ENCODE assay signal across 11 mouse cellular contexts in genomic region chr13:111235719-111236166, GRCm38 (mm10). TPM values are rescaled to one million over a fixed set of nuclear protein-coding genes. Genes with fewer than 3 reads are reported as not detected.
DNase-seq lines count a peak whose midpoint lies in the region; ATAC-seq and TF ChIP-seq lines count a peak whose summit lies in the region.
"Had no signal": no experiment of that assay in that cellular context is flagged by ENCODE, and none has a peak within 500 bp of the region (broad histone marks: within the 10 kb centered on the region; RNA-seq: fewer than 3 reads in every experiment).

No protein-coding gene starts in this region.

- H3K36me3 ChIP-seq in intestine, embryonic 14.5 days (ENCODE audit: control insufficient read depth, insufficient read depth, low read length) = no peaks in the 10 kb centered on the region
- no peaks in the 10 kb centered on the region for H3K36me3 ChIP-seq in intestine, postnatal 0 days (ENCODE audit: control insufficient read depth, insufficient read depth)
- H3K36me3 ChIP-seq in forebrain, embryonic 16.5 days (ENCODE audit: control insufficient read depth, insufficient read depth) = no peaks in the 10 kb centered on the region
- H3K36me3 ChIP-seq: liver, embryonic 15.5 days had no signal

- peak; percentile 51 for DNase-seq in intestine, embryonic 14.5 days (ENCODE audit: low spot score)
- DNase-seq in cerebellum, adult 18-20 months = peak; percentile 22 to 28
- peak; percentile 54 to 86 for DNase-seq in layer of hippocampus, postnatal 14 days (ENCODE audit: low spot score in 2 of 2)
- peak; percentile 17 for DNase-seq in testis, postnatal 14 days (ENCODE audit: low spot score)
- DNase-seq in spleen, adult 18-20 months = no peak
- no peak for DNase-seq in frontal cortex, postnatal 14 days (ENCODE audit: low spot score in 2 of 2)

- 65% methylated on average over 6 of the region's 6 CpGs for WGBS in intestine, embryonic 14.5 days
- WGBS in intestine, postnatal 0 days = 66% methylated on average over 6 of the region's 6 CpGs
- WGBS in forebrain, embryonic 16.5 days = 30% methylated on average over 6 of the region's 6 CpGs

- H3K9me3 ChIP-seq in intestine, embryonic 14.5 days (ENCODE audit: control insufficient read depth, low read length) = no peaks in the 10 kb centered on the region
- no peaks in the 10 kb centered on the region for H3K9me3 ChIP-seq in intestine, postnatal 0 days (ENCODE audit: control insufficient read depth)
- H3K9me3 ChIP-seq in forebrain, embryonic 16.5 days (ENCODE audit: control insufficient read depth, low read length) = peaks cover 2% of the 10 kb centered on the region; the same call in 1 of the 2 replicates
- H3K9me3 ChIP-seq: liver, embryonic 15.5 days had no signal

- no peak for TF ChIP-seq CTCF in intestine, postnatal 0 days (IDR thresholded peaks at IDR 0.05; ENCODE audit: low read depth)

- 0 out of 2 replicates have a peak, but pooled peaks cover 3% of the 10 kb centered on the region for H3K4me1 ChIP-seq in intestine, embryonic 14.5 days (replicated peaks; ENCODE audit: control insufficient read depth, insufficient read depth, low read length)
- no peaks in the 10 kb centered on the region for H3K4me1 ChIP-seq in intestine, postnatal 0 days (replicated peaks; ENCODE audit: control insufficient read depth, insufficient read depth, low read length)
- H3K4me1 ChIP-seq in forebrain, embryonic 16.5 days (replicated peaks; ENCODE audit: control insufficient read depth, insufficient read depth, low read length) = peaks cover 17% of the 10 kb centered on the region
- H3K4me1 ChIP-seq: liver, embryonic 15.5 days had no signal

- H3K27me3 ChIP-seq in intestine, embryonic 14.5 days (replicated peaks; ENCODE audit: control insufficient read depth, insufficient read depth, low read length) = no peaks in the 10 kb centered on the region
- no peaks in the 10 kb centered on the region for H3K27me3 ChIP-seq in intestine, postnatal 0 days (replicated peaks; ENCODE audit: control insufficient read depth, insufficient read depth, low read length)
- no peaks in the 10 kb centered on the region for H3K27me3 ChIP-seq in forebrain, embryonic 16.5 days (replicated peaks; ENCODE audit: control insufficient read depth, insufficient read depth, low read length)
- H3K27me3 ChIP-seq: liver, embryonic 15.5 days had no signal

- H3K9ac ChIP-seq in intestine, embryonic 14.5 days (ENCODE audit: low read length) = no peak overlapping the region
- H3K9ac ChIP-seq in intestine, postnatal 0 days (ENCODE audit: low read depth, low read length) = no peak overlapping the region
- no peak overlapping the region for H3K9ac ChIP-seq in forebrain, embryonic 16.5 days (replicated peaks; ENCODE audit: low read depth, low read length)
- H3K9ac ChIP-seq: liver, embryonic 15.5 days had no signal

- no peak overlapping the region for H3K4me3 ChIP-seq in intestine, embryonic 14.5 days (ENCODE audit: low read depth, low read length)
- H3K4me3 ChIP-seq in intestine, postnatal 0 days (ENCODE audit: low read depth, low read length) = no peak overlapping the region
- H3K4me3 ChIP-seq in forebrain, embryonic 16.5 days (replicated peaks; ENCODE audit: low read length) = no peak overlapping the region
- H3K4me3 ChIP-seq: erythroblast, embryonic 14.5 days; liver, embryonic 15.5 days had no signal

- H3K27ac ChIP-seq in intestine, embryonic 14.5 days (ENCODE audit: low read depth) = no peak overlapping the region
- no peak overlapping the region for H3K27ac ChIP-seq in intestine, postnatal 0 days (ENCODE audit: low read depth, low read length)
- H3K27ac ChIP-seq in forebrain, embryonic 16.5 days (ENCODE audit: low read length) = no peak overlapping the region; the same call in 1 of the 2 replicates
- H3K27ac ChIP-seq: liver, embryonic 15.5 days had no signal

- no peak overlapping the region for H3K4me2 ChIP-seq in intestine, embryonic 14.5 days (ENCODE audit: low read length)
- H3K4me2 ChIP-seq in intestine, postnatal 0 days (replicated peaks; ENCODE audit: low read depth) = no peak overlapping the region
- no peak overlapping the region for H3K4me2 ChIP-seq in forebrain, embryonic 16.5 days (ENCODE audit: low read length)
- H3K4me2 ChIP-seq: liver, embryonic 15.5 days had no signal

- no peak for ATAC-seq in intestine, embryonic 14.5 days (replicated peaks; ENCODE audit: low FRiP score, low TSS enrichment, low read depth)
- ATAC-seq in intestine, postnatal 0 days = no peak
- peak; percentile 66 for ATAC-seq in forebrain, embryonic 16.5 days

RNA-seq across cellular contexts. Expression of gene Actbl2, which starts 19.1 kb away (rescaled TPM):
- not detected in 2 replicates for polyA plus RNA-seq in intestine, embryonic 14.5 days (2014; fragmentation: Nextera tagmentation; extraction: Ambion mirVana)
- polyA plus RNA-seq in intestine, postnatal 0 days (2015; fragmentation: Nextera tagmentation; extraction: Ambion mirVana) = not detected in 2 replicates
- not detected in 2 replicates for polyA plus RNA-seq in forebrain, embryonic 16.5 days (2015; fragmentation: Nextera tagmentation; extraction: Ambion mirVana)
- total RNA-seq in layer of hippocampus, postnatal 14 days (2021) = not detected
- total RNA-seq: ES-E14 had no signal
- polyA plus RNA-seq: erythroblast, embryonic 14.5 days; liver, embryonic 15.5 days had no signal

Comparison
In these comparisons a context has a peak if more than half of its experiments do, and no peak if none do; other contexts are left out.
1. DNase-seq: peak in intestine, embryonic 14.5 days (single experiment), cerebellum, adult 18-20 months (2 of 2), layer of hippocampus, postnatal 14 days (2 of 2) and testis, postnatal 14 days (single experiment); none in spleen, adult 18-20 months (0 of 2) and frontal cortex, postnatal 14 days (0 of 2).